Mouse (Mus musculus): ENCODE data around the gene Ndufb10. TPM values are rescaled to one million over a fixed set of nuclear protein-coding genes. Genes with fewer than 3 reads are reported as not detected.

Gene Ndufb10
- polyA plus RNA-seq (2014; fragmentation: Nextera tagmentation; extraction: Ambion mirVana) = 211 and 221 TPM in 2 replicates

DNA sequence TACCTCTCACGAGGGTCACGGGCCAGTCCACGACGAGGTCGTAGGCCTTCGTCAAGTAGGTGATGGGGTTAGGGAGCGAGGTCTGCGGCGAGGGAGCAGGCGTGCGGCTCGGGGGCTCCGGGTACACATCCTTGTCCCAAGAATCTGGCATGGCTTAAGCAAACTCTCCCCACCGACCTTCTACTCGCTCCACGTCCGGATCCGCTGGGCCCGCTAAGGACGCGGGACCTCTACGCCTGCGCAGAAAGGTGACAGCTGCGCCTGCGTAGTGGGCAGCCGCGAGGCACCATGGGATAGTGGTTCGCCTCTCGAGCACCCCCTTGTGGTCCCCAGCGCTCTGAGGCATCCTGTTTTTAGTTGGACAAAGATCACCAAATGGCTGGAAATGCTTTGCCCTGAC lies at the start of gene Ndufb10:
Ndufb10 (minus strand) TSS at position 295 of the 400 bp plus-strand sequence.
- Histone ChIP-seq H3K4me2 (peak within 1 kb of the TSS; percentile 86), H3K9me3 (ENCODE audit: low read depth, low read length) (no peaks in the 10 kb centered on the region), H3K36me3 (ENCODE audit: insufficient read depth) (peaks cover 23% of the 10 kb centered on the region), H3K4me3 (ENCODE audit: low read depth, low read length) (peak within 1 kb of the TSS; percentile 90), H3K4me1 (ENCODE audit: insufficient read depth) (0 out of 2 replicates have a peak, but pooled peaks cover 5% of the 10 kb centered on the region), H3K27ac (ENCODE audit: low read depth) (peak within 1 kb of the TSS; percentile 71), H3K9ac (peak within 1 kb of the TSS; percentile 83), H3K27me3 (ENCODE audit: insufficient read depth, low read length) (no peaks in the 10 kb centered on the region)
- peak; percentile 98 for TF ChIP-seq CTCF (IDR thresholded peaks at IDR 0.05; ENCODE audit: low read depth)
- under 1% methylated on average over 30 of the region's 30 CpGs for WGBS
- peak; percentile 99 for DNase-seq
- ATAC-seq (ENCODE audit: insufficient read depth) = peak; percentile 80

DNA sequence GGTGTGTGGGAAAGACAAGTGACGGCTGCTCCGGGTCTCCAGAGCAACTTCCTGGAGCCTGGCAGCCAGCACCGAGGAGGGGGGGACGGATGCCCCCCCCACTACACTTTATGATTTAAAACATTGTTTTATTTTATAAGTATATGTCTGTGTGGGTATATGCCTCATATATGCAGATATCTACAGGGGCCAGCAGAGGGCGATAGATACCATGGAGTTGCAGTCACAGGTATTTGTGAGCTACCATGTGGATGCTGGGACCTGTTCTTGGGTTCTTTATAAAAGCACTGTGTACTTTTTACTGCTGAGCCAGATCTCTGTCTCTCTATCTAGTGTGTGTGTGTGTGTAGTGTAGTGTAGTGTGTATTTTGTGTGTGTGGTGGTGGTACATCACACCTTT lies 49.0 kb upstream of the Ndufb10 start:
- H3K27me3 ChIP-seq (ENCODE audit: insufficient read depth, low read length) = peaks cover 5% of the 10 kb centered on the region; the same call in 1 of the 2 replicates
- TF ChIP-seq CTCF (IDR thresholded peaks at IDR 0.05; ENCODE audit: low read depth) = peak; percentile 22; the same call in 1 of the 2 replicates
- DNase-seq = no peak
- no peaks in the 10 kb centered on the region for H3K9me3 ChIP-seq (ENCODE audit: low read depth, low read length)
- H3K9ac ChIP-seq = no peak overlapping the region
- no peaks in the 10 kb centered on the region for H3K4me1 ChIP-seq (ENCODE audit: insufficient read depth)
- H3K4me2 ChIP-seq = no peak overlapping the region
- no peak for ATAC-seq (ENCODE audit: insufficient read depth)
- no peak overlapping the region for H3K27ac ChIP-seq (ENCODE audit: low read depth)
- WGBS = 83% methylated on average over 5 of the region's 5 CpGs
- H3K4me3 ChIP-seq (ENCODE audit: low read depth, low read length) = no peak overlapping the region
- no peaks in the 10 kb centered on the region for H3K36me3 ChIP-seq (ENCODE audit: insufficient read depth)

DNA sequence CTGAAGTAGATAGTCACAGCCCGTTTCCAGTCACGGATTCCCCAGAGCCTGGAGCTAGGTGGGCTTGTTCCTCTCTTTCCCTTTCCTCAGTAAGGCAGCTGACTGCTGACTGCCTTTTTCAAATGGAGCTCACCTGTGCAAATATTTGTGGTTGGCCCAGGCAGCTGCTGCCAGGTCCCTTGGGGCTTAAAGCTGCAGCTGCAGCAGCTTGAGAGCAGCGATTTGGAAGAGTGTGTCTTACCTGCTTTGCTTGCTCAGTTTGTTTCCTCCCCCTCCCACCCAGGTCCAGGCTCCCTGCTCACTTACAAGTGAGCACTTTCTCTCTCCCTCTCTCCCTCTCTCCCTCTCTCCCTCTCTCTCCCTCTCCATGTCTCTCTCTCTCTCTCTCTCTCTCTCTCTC lies 44.9 kb upstream of the Ndufb10 start:
- no peaks in the 10 kb centered on the region for H3K36me3 ChIP-seq (ENCODE audit: insufficient read depth)
- no peak overlapping the region for H3K4me3 ChIP-seq (ENCODE audit: low read depth, low read length)
- DNase-seq = peak; percentile 46
- 31% methylated on average over 3 of the region's 3 CpGs for WGBS
- peaks cover 5% of the 10 kb centered on the region; the same call in 1 of the 2 replicates for H3K4me1 ChIP-seq (ENCODE audit: insufficient read depth)
- TF ChIP-seq CTCF (IDR thresholded peaks at IDR 0.05; ENCODE audit: low read depth) = no peak
- no peak for ATAC-seq (ENCODE audit: insufficient read depth)
- H3K27me3 ChIP-seq (ENCODE audit: insufficient read depth, low read length) = peaks cover 5% of the 10 kb centered on the region; the same call in 1 of the 2 replicates
- H3K27ac ChIP-seq (ENCODE audit: low read depth) = peak overlapping the region; percentile 36; the same call in 1 of the 2 replicates
- no peaks in the 10 kb centered on the region for H3K9me3 ChIP-seq (ENCODE audit: low read depth, low read length)
- H3K9ac ChIP-seq = no peak overlapping the region
- H3K4me2 ChIP-seq = 0 out of 2 replicates have a peak overlapping the region, but pooled peaks have one; percentile 4

DNA sequence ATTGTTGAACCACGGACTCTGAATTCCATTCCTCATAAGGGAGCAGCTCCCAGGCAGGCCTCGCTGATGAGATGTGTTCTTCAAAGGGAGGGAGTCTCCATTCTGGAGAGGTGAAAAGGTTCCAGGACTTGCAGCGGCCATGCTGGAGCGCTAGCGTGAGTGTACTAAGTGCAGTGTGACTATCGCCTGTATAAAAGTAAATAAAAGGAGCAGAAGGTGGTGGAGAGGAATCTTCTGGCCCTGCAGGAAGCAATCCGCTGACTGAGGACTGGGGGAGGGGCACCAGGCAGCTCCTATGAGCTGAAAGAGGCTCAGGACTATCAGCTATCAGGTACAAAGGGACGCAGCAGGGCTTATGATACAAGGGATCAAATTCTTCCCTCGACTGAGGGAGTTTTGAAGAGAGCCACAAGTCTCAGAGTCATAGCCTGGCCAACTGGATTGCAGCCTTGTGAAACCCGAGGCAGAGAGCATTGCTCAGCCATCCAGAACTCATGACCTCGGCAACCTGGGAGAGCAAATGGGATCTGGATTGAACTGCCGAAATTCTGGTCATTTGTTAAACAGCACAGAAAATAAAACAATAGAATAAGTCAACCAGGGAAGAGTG lies 42.1 kb upstream of the Ndufb10 start:
- H3K27ac ChIP-seq (ENCODE audit: low read depth) = no peak overlapping the region
- ATAC-seq (ENCODE audit: insufficient read depth) (no peak), DNase-seq (no peak)
- WGBS = 22% methylated on average over 12 of the region's 12 CpGs
- TF ChIP-seq CTCF (IDR thresholded peaks at IDR 0.05; ENCODE audit: low read depth) = no peak
- no peak overlapping the region for H3K4me3 ChIP-seq (ENCODE audit: low read depth, low read length)
- H3K27me3 ChIP-seq (ENCODE audit: insufficient read depth, low read length) = peaks cover 5% of the 10 kb centered on the region; the same call in 1 of the 2 replicates
- H3K9ac ChIP-seq = no peak overlapping the region
- H3K4me1 ChIP-seq (ENCODE audit: insufficient read depth) = peaks cover 5% of the 10 kb centered on the region; the same call in 1 of the 2 replicates
- H3K36me3 ChIP-seq (ENCODE audit: insufficient read depth) = no peaks in the 10 kb centered on the region
- no peak overlapping the region for H3K4me2 ChIP-seq
- no peaks in the 10 kb centered on the region for H3K9me3 ChIP-seq (ENCODE audit: low read depth, low read length)

DNA sequence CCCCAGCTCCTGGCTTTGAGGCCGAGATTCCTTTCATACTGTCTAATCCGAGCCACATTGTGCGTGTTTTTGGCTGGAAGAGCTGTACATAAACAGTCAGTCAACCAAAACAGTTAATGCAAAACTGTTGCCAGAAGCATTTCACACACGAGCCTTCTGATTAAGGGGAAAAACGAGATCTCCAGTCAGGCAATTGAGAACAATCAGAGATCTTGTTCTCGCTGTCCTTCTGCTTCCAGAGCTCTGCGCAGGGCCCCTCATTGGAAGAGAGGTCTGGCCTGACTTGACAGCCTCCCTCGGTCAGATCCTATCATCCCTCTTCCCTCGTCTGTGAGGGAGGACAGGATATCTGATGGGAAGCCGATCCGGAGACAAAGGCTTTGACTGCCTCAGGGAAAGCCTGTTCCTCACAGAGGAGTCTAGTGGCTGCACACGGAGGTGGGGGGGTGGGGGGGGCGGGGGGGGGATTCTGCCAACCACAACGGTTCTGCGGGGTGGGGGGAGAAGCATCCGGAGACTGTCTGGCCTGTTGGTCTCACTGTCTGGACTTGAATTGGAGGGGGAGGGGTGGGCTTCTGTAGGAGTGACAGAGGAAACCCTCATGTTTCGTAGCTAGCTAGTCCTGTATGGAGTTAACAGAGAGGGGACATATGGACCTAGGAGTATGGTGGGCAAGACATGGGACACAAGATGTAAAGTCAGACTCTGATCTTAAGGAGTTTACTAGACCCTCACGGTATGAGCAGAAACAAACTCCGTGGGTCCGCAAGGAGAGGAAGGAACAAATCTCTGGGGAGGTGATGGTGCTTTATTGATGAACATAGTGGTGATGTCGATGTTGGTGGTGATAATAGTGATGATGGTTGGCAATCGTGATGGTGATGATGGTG lies 41.0 kb upstream of the Ndufb10 start:
- 39% methylated on average over 22 of the region's 22 CpGs for WGBS
- peaks cover 5% of the 10 kb centered on the region; the same call in 1 of the 2 replicates for H3K27me3 ChIP-seq (ENCODE audit: insufficient read depth, low read length)
- peak; percentile 59 for DNase-seq
- H3K4me1 ChIP-seq (ENCODE audit: insufficient read depth) = peaks cover 5% of the 10 kb centered on the region; the same call in 1 of the 2 replicates
- H3K4me2 ChIP-seq = no peak overlapping the region
- TF ChIP-seq CTCF (IDR thresholded peaks at IDR 0.05; ENCODE audit: low read depth) = no peak
- ATAC-seq (ENCODE audit: insufficient read depth) = no peak
- H3K4me3 ChIP-seq (ENCODE audit: low read depth, low read length) = no peak overlapping the region
- no peaks in the 10 kb centered on the region for H3K9me3 ChIP-seq (ENCODE audit: low read depth, low read length)
- H3K27ac ChIP-seq (ENCODE audit: low read depth) = no peak overlapping the region
- H3K36me3 ChIP-seq (ENCODE audit: insufficient read depth) = no peaks in the 10 kb centered on the region
- no peak overlapping the region for H3K9ac ChIP-seq

DNA sequence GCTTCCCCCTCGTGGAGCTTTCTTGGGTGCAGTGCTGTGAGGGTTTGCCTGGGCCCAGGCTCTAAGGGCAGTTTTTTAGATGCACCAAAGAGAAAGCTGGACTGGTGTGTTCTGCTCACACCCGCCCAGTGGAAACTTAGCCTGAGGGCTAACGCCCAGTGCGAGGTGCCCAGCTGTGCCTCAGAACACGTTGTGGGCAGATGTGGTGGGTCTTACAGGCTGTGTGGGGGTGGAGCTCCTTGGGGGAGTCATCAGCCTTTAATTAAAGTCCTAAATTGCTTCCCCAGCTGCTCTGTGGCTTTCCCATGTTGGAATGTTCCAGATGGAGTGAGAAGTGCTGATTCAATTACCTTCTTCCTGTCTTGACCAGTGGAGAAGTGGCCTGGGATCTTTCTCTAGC lies 36.8 kb upstream of the Ndufb10 start:
- H3K9me3 ChIP-seq (ENCODE audit: low read depth, low read length) = no peaks in the 10 kb centered on the region

DNA sequence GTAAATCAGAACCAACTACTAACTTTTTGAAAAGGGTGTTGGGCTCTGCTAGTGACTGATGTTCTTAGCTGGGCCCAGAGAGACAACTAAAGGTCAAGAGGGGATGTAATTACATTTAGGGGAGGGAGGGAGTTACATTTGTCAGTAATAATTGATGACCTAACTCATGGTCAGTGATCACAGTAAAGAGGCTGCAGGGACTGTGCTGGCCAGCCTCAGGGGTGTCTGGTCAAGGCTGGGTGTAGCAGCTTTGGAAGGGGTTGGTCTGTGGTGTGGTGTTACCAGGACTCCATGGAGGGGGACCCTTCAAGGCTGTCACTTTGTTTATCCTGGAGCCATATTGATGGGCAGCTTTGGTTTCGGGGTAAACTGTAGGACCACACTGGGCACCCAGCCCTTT lies 33.1 kb upstream of the Ndufb10 start:
- H3K27ac ChIP-seq (ENCODE audit: low read depth) = no peak overlapping the region

More for the DNA sequence above, 36.8 kb upstream of the Ndufb10 start:
- no peak overlapping the region for H3K4me2 ChIP-seq
- 61% methylated on average over 5 of the region's 5 CpGs for WGBS
- no peak overlapping the region for H3K4me3 ChIP-seq (ENCODE audit: low read depth, low read length)
- TF ChIP-seq CTCF (IDR thresholded peaks at IDR 0.05; ENCODE audit: low read depth) = no peak
- ATAC-seq (ENCODE audit: insufficient read depth) (no peak), DNase-seq (no peak)
- H3K4me1 ChIP-seq (ENCODE audit: insufficient read depth) = peaks cover 3% of the 10 kb centered on the region; the same call in 1 of the 2 replicates
- H3K27me3 ChIP-seq (ENCODE audit: insufficient read depth, low read length) = no peaks in the 10 kb centered on the region
- H3K27ac ChIP-seq (ENCODE audit: low read depth) = no peak overlapping the region
- H3K9ac ChIP-seq = no peak overlapping the region
- H3K36me3 ChIP-seq (ENCODE audit: insufficient read depth) = no peaks in the 10 kb centered on the region

More for the DNA sequence above, 33.1 kb upstream of the Ndufb10 start:
- Histone ChIP-seq H3K9me3 (ENCODE audit: low read depth, low read length) (no peaks in the 10 kb centered on the region), H3K4me3 (ENCODE audit: low read depth, low read length) (no peak overlapping the region), H3K4me1 (ENCODE audit: insufficient read depth) (0 out of 2 replicates have a peak, but pooled peaks cover 3% of the 10 kb centered on the region), H3K27me3 (ENCODE audit: insufficient read depth, low read length) (peaks cover 31% of the 10 kb centered on the region), H3K9ac (no peak overlapping the region), H3K36me3 (ENCODE audit: insufficient read depth) (no peaks in the 10 kb centered on the region), H3K4me2 (no peak overlapping the region)
- DNase-seq = no peak
- no peak for ATAC-seq (ENCODE audit: insufficient read depth)
- TF ChIP-seq CTCF (IDR thresholded peaks at IDR 0.05; ENCODE audit: low read depth) = no peak
- WGBS = 75% methylated on average over 1 of the region's 1 CpGs

All from lung, embryonic 14.5 days (tissue).